Mouse (Mus musculus) MEL (cell line): Measurements from ENCODE around the gene Dock9. TPM values are rescaled to one million over a fixed set of nuclear protein-coding genes. Genes with fewer than 3 reads are reported as not detected.

Experiments
- DNase-seq: peaks from one replicate; pipeline ENCODE4 v3.0.0; 2011; ENCODE audit warnings: low read depth, low spot score
- H3K27ac ChIP-seq: 2 replicates; pipeline ENCODE4 v1.5.1; 2012; ENCODE audit warnings: low read depth, mild to moderate bottlenecking, control low read depth, low read length, moderate library complexity; ENCODE audit not compliant: control insufficient read depth
- H3K27me3 ChIP-seq, 2 experiments: fragments of 150-350 bp in 1 of 2; sonication (generic) in 1 of 2; 2 replicates each; pipeline ENCODE4 v1.6.1; 2012; ENCODE audit warnings: low read length in 2 of 2, mild to moderate bottlenecking in 2 of 2, improper control_type of control experiment in 1 of 2, moderate library complexity in 1 of 2; ENCODE audit not compliant: insufficient read depth in 2 of 2, control insufficient read depth in 1 of 2
- H3K36me3 ChIP-seq, 2 experiments: 2 replicates each; pipeline ENCODE4 v1.6.1; 2012 to 2014; ENCODE audit warnings: low read length in 2 of 2, improper control_type of control experiment in 1 of 2, inconsistent platforms in 1 of 2, mild to moderate bottlenecking in 1 of 2; ENCODE audit not compliant: insufficient read depth in 2 of 2, control insufficient read depth in 1 of 2
- H3K4me1 ChIP-seq, 2 experiments: fragments of 150-350 bp in 1 of 2; sonication (generic) in 1 of 2; 2 replicates each; pipeline ENCODE4 v1.6.1; 2012; ENCODE audit warnings: low read length in 2 of 2, improper control_type of control experiment in 1 of 2, mild to moderate bottlenecking in 1 of 2; ENCODE audit not compliant: insufficient read depth in 2 of 2, control insufficient read depth in 1 of 2
- H3K4me3 ChIP-seq, 2 experiments: fragments of 150-350 bp in 1 of 2; sonication (generic) in 1 of 2; 2 replicates each; pipeline ENCODE4 v1.5.1; 2012; ENCODE audit warnings: low read depth in 2 of 2, low read length in 2 of 2, mild to moderate bottlenecking in 2 of 2, moderate library complexity in 2 of 2, control low read depth in 1 of 2, improper control_type of control experiment in 1 of 2; ENCODE audit not compliant: control insufficient read depth in 1 of 2, insufficient read depth in 1 of 2
- H3K79me2 ChIP-seq: 2 replicates; pipeline ENCODE4 v1.6.1; 2012; ENCODE audit warnings: mild to moderate bottlenecking, low read length, moderate library complexity; ENCODE audit not compliant: control insufficient read depth, poor library complexity, insufficient read depth
- H3K9ac ChIP-seq: 2 replicates; pipeline ENCODE4 v1.6.1; 2012; ENCODE audit warnings: low read depth, mild to moderate bottlenecking, control low read depth, low read length, moderate library complexity; ENCODE audit not compliant: control insufficient read depth, poor library complexity, severe bottlenecking
- H3K9me3 ChIP-seq: fragments of 150-350 bp; sonication (generic); replicated peaks from 2 replicates; pipeline ENCODE4 v1.6.1; 2012; ENCODE audit warnings: mild to moderate bottlenecking, low read length, improper control_type of control experiment, moderate library complexity; ENCODE audit not compliant: insufficient read depth
- CHD2 ChIP-seq: IDR thresholded peaks from 2 replicates; pipeline ENCODE4 v1.6.1; 2011; ENCODE audit warnings: low read length, improper control_type of control experiment
- EP300 ChIP-seq, 2 experiments: IDR thresholded peaks; 2 replicates each; pipeline ENCODE4 v1.6.1; 2011; ENCODE audit warnings: improper control_type of control experiment in 2 of 2, low read length in 2 of 2, low read depth in 1 of 2, mild to moderate bottlenecking in 1 of 2
- GABPA ChIP-seq: IDR thresholded peaks from 2 replicates; pipeline ENCODE4 v1.6.1; 2012; ENCODE audit warnings: low read depth, mild to moderate bottlenecking, inconsistent platforms, low read length, improper control_type of control experiment, moderate library complexity
- GATA1 ChIP-seq: IDR thresholded peaks from 2 replicates; pipeline ENCODE4 v1.6.1; 2011; ENCODE audit warnings: low read depth, low read length, improper control_type of control experiment
- HCFC1 ChIP-seq: IDR thresholded peaks from 2 replicates; pipeline ENCODE4 v1.6.1; 2012; ENCODE audit warnings: low read depth, mild to moderate bottlenecking, inconsistent platforms, low read length, improper control_type of control experiment, moderate library complexity
- JUND ChIP-seq: IDR thresholded peaks from 2 replicates; pipeline ENCODE4 v1.6.1; 2011; ENCODE audit warnings: low read depth, mild to moderate bottlenecking, improper control_type of control experiment, low read length
- KAT2A ChIP-seq: conservative IDR thresholded peaks from 2 replicates; pipeline ENCODE4 v1.6.1; 2012; ENCODE audit warnings: low read depth, low read length, improper control_type of control experiment, inconsistent platforms
- MAFK ChIP-seq: IDR thresholded peaks from 2 replicates; pipeline ENCODE4 v1.6.1; 2011; ENCODE audit warnings: low read depth, mild to moderate bottlenecking, low read length, improper control_type of control experiment, borderline replicate concordance
- MAX ChIP-seq: IDR thresholded peaks from 2 replicates; pipeline ENCODE4 v1.6.1; 2011; ENCODE audit warnings: low read length, improper control_type of control experiment
- MAZ ChIP-seq: IDR thresholded peaks from 2 replicates; pipeline ENCODE4 v1.6.1; 2012; ENCODE audit warnings: low read depth, mild to moderate bottlenecking, inconsistent platforms, low read length, improper control_type of control experiment
- MXI1 ChIP-seq: IDR thresholded peaks from 2 replicates; pipeline ENCODE4 v1.6.1; 2011; ENCODE audit warnings: mild to moderate bottlenecking, low read depth, low read length, improper control_type of control experiment
- MYB ChIP-seq: IDR thresholded peaks from 2 replicates; pipeline ENCODE4 v1.6.1; 2011; ENCODE audit warnings: mild to moderate bottlenecking, low read depth, low read length, improper control_type of control experiment
- NELFE ChIP-seq: IDR thresholded peaks from 2 replicates; pipeline ENCODE4 v1.6.1; 2011; ENCODE audit warnings: low read depth, low read length, improper control_type of control experiment
- NRF1 ChIP-seq: IDR thresholded peaks from 2 replicates; pipeline ENCODE4 v1.6.1; 2014; ENCODE audit warnings: low read depth, mild to moderate bottlenecking, inconsistent platforms, low read length, improper control_type of control experiment, moderate library complexity; ENCODE audit not compliant: poor library complexity, insufficient read depth, severe bottlenecking
- POLR2A ChIP-seq, 2 experiments: IDR thresholded peaks; 2 replicates each; pipeline ENCODE4 v1.6.1; 2011 to 2012; ENCODE audit warnings: low read length in 2 of 2, mild to moderate bottlenecking in 2 of 2, control low read depth in 1 of 2, improper control_type of control experiment in 1 of 2, low read depth in 1 of 2, moderate library complexity in 1 of 2; ENCODE audit not compliant: control insufficient read depth in 1 of 2, insufficient read depth in 1 of 2, poor library complexity in 1 of 2
- POLR2AphosphoS5 ChIP-seq: IDR thresholded peaks from 2 replicates; pipeline ENCODE4 v1.6.1; 2012; ENCODE audit warnings: low read depth, borderline replicate concordance, mild to moderate bottlenecking, inconsistent platforms, low read length, moderate library complexity, mixed read lengths
- RAD21 ChIP-seq: IDR thresholded peaks from 2 replicates; pipeline ENCODE4 v1.6.1; 2011; ENCODE audit warnings: mild to moderate bottlenecking, low read depth, low read length, improper control_type of control experiment
- SIN3A ChIP-seq: IDR thresholded peaks from 2 replicates; pipeline ENCODE4 v1.6.1; 2012; ENCODE audit warnings: low read length, improper control_type of control experiment, inconsistent platforms
- TAL1 ChIP-seq: IDR thresholded peaks from 2 replicates; pipeline ENCODE4 v1.6.1; 2012; ENCODE audit warnings: mild to moderate bottlenecking, inconsistent platforms, low read length, moderate library complexity, mixed read lengths
- TBP ChIP-seq: IDR thresholded peaks from 2 replicates; pipeline ENCODE4 v1.8.0; 2011; ENCODE audit warnings: low read depth, low read length, improper control_type of control experiment
- TCF12 ChIP-seq: IDR thresholded peaks from 2 replicates; pipeline ENCODE4 v1.6.1; 2014; ENCODE audit warnings: low read depth, mild to moderate bottlenecking, inconsistent platforms, low read length, improper control_type of control experiment, moderate library complexity
- USF1 ChIP-seq: IDR thresholded peaks from 2 replicates; pipeline ENCODE4 v1.6.1; 2014; ENCODE audit warnings: low read depth, mild to moderate bottlenecking, inconsistent platforms, low read length, improper control_type of control experiment, moderate library complexity
- ZMIZ1 ChIP-seq: IDR thresholded peaks from 2 replicates; pipeline ENCODE4 v1.6.1; 2012; ENCODE audit warnings: low read depth, mild to moderate bottlenecking, inconsistent platforms, low read length, improper control_type of control experiment, moderate library complexity
- ZNF384 ChIP-seq: IDR thresholded peaks from 2 replicates; pipeline ENCODE4 v1.6.1; 2012; ENCODE audit warnings: low read depth, mild to moderate bottlenecking, inconsistent platforms, low read length, improper control_type of control experiment
- polyA plus RNA-seq, 2 experiments: library from polyadenylated mRNA; stranded (reverse) in 1 of 2; unstranded in 1 of 2; fragments of >175 nt in 1 of 2; fragments of >200 nt in 1 of 2; gene quantifications; 2 replicates each; pipeline versions ENCODE4 v1.2.1 to v1.2.4; 2012; ENCODE audit warnings: low replicate concordance in 2 of 2, low read depth in 1 of 2; ENCODE audit not compliant: insufficient read length in 2 of 2, insufficient read depth in 1 of 2, missing spikeins in 1 of 2
- total RNA-seq: library from RNA; depleted of rRNA; stranded (reverse); fragments of 300-350 nt; gene quantifications from 2 replicates; pipeline ENCODE4 v1.2.3, GENCODE M21; 2012

Gene Dock9
- total and polyA plus RNA-seq, 3 experiments, result 6.3 to 9.4 TPM; not detected in 1

DNA sequence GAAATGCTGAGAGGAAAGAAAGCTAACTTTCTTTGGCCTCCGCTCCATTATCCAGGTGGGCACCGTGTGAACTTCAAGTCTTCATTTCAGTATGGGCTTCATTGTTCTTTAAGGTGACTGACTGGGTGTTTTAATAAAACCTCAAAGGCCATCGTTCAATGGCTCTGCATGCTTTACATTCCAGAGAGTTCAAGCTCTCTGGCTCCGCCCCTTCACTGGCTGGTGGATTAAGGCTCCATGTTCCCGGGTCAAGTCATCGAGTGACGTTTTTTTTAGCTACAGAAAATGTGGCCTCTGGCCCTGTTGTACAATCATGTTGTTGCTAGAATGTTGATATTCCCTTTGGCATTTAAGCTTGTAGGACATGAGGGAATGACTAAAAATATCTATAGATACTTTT, 249.9 kb downstream of the Dock9 start:
- H3K79me2 ChIP-seq, result no peaks in the 10 kb centered on the region
- H3K27ac ChIP-seq, result no peak overlapping the region
- H3K4me3 ChIP-seq, result no peak overlapping the region
- no peak for DNase-seq
- no peaks in the 10 kb centered on the region for H3K36me3 ChIP-seq
- H3K9me3 ChIP-seq, result no peaks in the 10 kb centered on the region
- H3K27me3 ChIP-seq, result no peaks in the 10 kb centered on the region
- TF ChIP-seq SIN3A (no peak), USF1 (no peak), NELFE (no peak), JUND (no peak), MAZ (no peak), POLR2AphosphoS5 (no peak)
- TF ChIP-seq, all 39 proteins: peak for 0
- H3K4me1 ChIP-seq, result no peaks in the 10 kb centered on the region
- H3K9ac ChIP-seq, result no peak overlapping the region

DNA sequence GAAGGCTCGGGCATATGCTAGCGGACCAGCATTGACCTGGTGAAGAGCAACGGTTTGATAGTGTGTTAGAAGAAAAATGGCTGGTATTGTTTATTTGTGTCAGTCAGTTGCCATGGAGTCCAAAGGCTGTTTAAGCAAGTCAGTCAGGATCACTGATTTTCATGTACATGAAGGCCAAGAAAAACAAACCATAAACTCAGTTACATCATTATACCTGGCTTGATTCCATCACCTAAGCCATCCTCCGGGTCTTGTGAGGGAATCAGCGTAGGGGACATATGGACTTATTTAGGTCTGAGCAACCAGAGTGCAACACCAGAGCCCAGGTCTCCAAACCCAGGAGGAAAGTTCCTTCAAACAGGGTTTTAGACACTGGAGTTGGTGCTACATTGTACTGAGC, 251.0 kb downstream of the Dock9 start:
- no peak for DNase-seq
- TF ChIP-seq MAZ, result no peak
- no peak for TF ChIP-seq NELFE
- TF ChIP-seq ZNF384, result no peak
- TF ChIP-seq USF1, result no peak
- TF ChIP-seq GATA1, result no peak
- TF ChIP-seq POLR2A (IDR thresholded peaks at IDR 0.05; ENCODE audit: control insufficient read depth in 1 of 2, insufficient read depth in 1 of 2, low read depth in 1 of 2, low read length in 2 of 2, poor library complexity in 1 of 2), result no peak
- TF ChIP-seq TAL1, result no peak

DNA sequence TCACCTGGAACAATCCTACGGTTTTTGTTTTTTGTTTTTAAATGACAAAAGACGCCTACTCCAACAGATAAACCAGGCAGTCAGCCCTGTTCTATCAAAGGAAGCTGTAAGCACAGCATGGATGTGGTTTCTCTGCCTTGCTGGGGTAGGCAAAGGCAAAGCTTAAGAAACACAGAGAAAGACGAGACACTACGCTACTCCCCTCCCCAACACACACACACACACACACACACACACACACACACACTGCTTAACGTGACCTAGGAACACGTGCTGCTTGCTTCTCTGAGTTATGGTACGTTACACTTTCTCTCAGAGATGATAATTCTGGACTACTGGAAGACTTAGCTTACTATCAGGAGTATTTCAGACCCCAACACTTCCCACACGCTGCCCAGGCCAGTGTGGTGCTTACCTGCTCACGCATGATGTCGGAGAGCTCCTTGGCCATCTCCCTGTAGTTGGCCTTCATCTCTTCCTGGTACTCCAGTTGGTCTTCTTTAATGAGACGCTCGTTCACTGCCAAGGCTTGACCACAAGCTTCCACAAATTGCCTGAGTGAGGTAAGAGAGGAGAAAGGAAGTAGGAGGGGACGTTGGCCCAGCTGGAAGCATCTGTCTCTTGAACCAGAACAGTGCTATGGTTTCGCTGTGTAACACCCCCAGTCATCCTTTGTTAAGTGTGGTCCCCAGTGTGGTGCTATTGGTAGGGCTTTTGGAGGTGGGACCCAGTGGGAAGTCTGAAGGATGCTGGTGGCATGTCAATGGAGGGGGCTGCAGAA, 251.9 kb downstream of the Dock9 start:
- no peak for DNase-seq
- TF ChIP-seq NRF1 (no peak), MAZ (no peak), MAX (no peak), JUND (no peak), ZMIZ1 (no peak), GABPA (no peak), MAFK (no peak), TBP (no peak), ZNF384 (no peak), KAT2A (no peak), CHD2 (no peak), MXI1 (no peak), EP300 (IDR thresholded peaks at IDR 0.05; ENCODE audit: low read depth in 1 of 2, low read length in 2 of 2) (no peak), MYB (no peak), TCF12 (no peak), RAD21 (no peak), HCFC1 (no peak), POLR2AphosphoS5 (no peak), POLR2A (IDR thresholded peaks at IDR 0.05; ENCODE audit: control insufficient read depth in 1 of 2, insufficient read depth in 1 of 2, low read depth in 1 of 2, low read length in 2 of 2, poor library complexity in 1 of 2) (no peak)

More for the DNA sequence above, 251.0 kb downstream of the Dock9 start:
- no peak overlapping the region for H3K4me3 ChIP-seq
- no peaks in the 10 kb centered on the region; a peak in 1 of 4 replicates for H3K36me3 ChIP-seq
- H3K79me2 ChIP-seq, result no peaks in the 10 kb centered on the region
- no peaks in the 10 kb centered on the region for H3K9me3 ChIP-seq
- no peaks in the 10 kb centered on the region for H3K27me3 ChIP-seq
- 0 out of 4 replicates have a peak, but pooled peaks cover 0 to under 1% of the 10 kb centered on the region in 2 experiments for H3K4me1 ChIP-seq
- H3K27ac ChIP-seq, result no peak overlapping the region
- no peak overlapping the region for H3K9ac ChIP-seq

More for the DNA sequence above, 251.9 kb downstream of the Dock9 start:
- Histone ChIP-seq H3K79me2 (no peaks in the 10 kb centered on the region), H3K9ac (no peak overlapping the region), H3K27ac (no peak overlapping the region), H3K27me3 (no peaks in the 10 kb centered on the region), H3K9me3 (no peaks in the 10 kb centered on the region), H3K36me3 (no peaks in the 10 kb centered on the region; a peak in 1 of 4 replicates), H3K4me3 (no peak overlapping the region), H3K4me1 (peaks cover 0 to 4% of the 10 kb centered on the region in 2 experiments; a peak in 1 of 4 replicates)
